Mouse (Mus musculus) frontal cortex, postnatal 25 days (tissue): ENCODE data around the gene Nid2.

Experiments used
- DNase-seq, 2 experiments: peaks; one replicate each; pipeline ENCODE4 v3.0.0; 2022; ENCODE audit warnings: low spot score in 2 of 2

Nid2 gene

GRCm38 (mm10) chr14:19751025-19751771 is at the start of gene Nid2:
Nid2 (plus strand) TSS chr14:19751265.
- DNase-seq = peak; percentile 32 to 47

GRCm38 (mm10) chr14:19701546-19701945 is 49.5 kb upstream of the Nid2 start:
- DNase-seq = no peak

GRCm38 (mm10) chr14:19705649-19706048 is 45.4 kb upstream of the Nid2 start:
- DNase-seq = peak; percentile 52 to 65

GRCm38 (mm10) chr14:19706454-19706853 is 44.6 kb upstream of the Nid2 start:
- peak; percentile 14 to 45 for DNase-seq

GRCm38 (mm10) chr14:19706997-19707396 is 44.1 kb upstream of the Nid2 start:
- no peak for DNase-seq

- DNase-seq = no peak
Measured at GRCm38 (mm10) chr14:19707721-19708507, 43.2 kb upstream of the Nid2 start.

GRCm38 (mm10) chr14:19709161-19709560 is 41.9 kb upstream of the Nid2 start:
- DNase-seq = no peak

- no peak for DNase-seq
Measured at GRCm38 (mm10) chr14:19711771-19712170, 39.3 kb upstream of the Nid2 start.

GRCm38 (mm10) chr14:19713067-19713466 is 38.0 kb upstream of the Nid2 start:
- DNase-seq = no peak

- no peak for DNase-seq
Measured at GRCm38 (mm10) chr14:19719077-19719476, 32.0 kb upstream of the Nid2 start.

- no peak for DNase-seq
Measured at GRCm38 (mm10) chr14:19720044-19720611, 30.9 kb upstream of the Nid2 start.

GRCm38 (mm10) chr14:19728278-19728677 is 22.8 kb upstream of the Nid2 start:
- no peak for DNase-seq

- DNase-seq = no peak
Measured at GRCm38 (mm10) chr14:19728737-19729136, 22.3 kb upstream of the Nid2 start.

- DNase-seq = no peak
Measured at GRCm38 (mm10) chr14:19732097-19732496, 19.0 kb upstream of the Nid2 start.

- DNase-seq = no peak
Measured at GRCm38 (mm10) chr14:19733490-19734282, 17.4 kb upstream of the Nid2 start.

- no peak for DNase-seq
Measured at GRCm38 (mm10) chr14:19735303-19735702, 15.8 kb upstream of the Nid2 start.

- no peak for DNase-seq
Measured at GRCm38 (mm10) chr14:19737568-19737967, 13.5 kb upstream of the Nid2 start.

- no peak for DNase-seq
Measured at GRCm38 (mm10) chr14:19738094-19738843, 12.8 kb upstream of the Nid2 start.

- no peak for DNase-seq
Measured at GRCm38 (mm10) chr14:19739416-19740146, 11.5 kb upstream of the Nid2 start.

GRCm38 (mm10) chr14:19740147-19740738 is 10.8 kb upstream of the Nid2 start:
- no peak for DNase-seq
